Mouse (Mus musculus): Measurements from ENCODE around the gene Yeats2.

Gene Yeats2

GRCm38 (mm10) chr16:20191161-20191882 is 50.5 kb downstream of the Yeats2 start:
- DNase-seq (ENCODE audit: low spot score in 2 of 2) = no peak

DNA sequence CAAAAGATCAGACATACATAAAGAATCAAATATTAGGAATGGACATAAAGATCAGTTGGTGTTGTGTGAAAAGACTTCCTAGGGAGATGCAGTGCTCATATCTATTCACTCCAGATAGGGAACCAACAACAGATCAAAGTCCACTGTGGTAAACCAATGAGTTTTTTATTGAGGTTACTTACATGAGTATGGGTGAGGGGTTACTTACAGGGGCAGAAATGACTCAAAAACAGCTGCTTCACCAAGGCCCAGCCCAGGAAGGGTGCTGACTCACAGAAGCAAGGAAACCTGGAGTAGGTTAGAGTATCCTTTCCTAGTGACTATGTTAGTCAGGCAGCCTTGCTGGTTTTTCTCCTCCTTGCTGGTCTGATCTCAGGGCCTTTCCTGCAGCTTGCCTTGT is 51.2 kb downstream of the Yeats2 start:
- no peak for DNase-seq (ENCODE audit: low spot score in 2 of 2)

- no peak for DNase-seq (ENCODE audit: low spot score in 2 of 2)
Measured at GRCm38 (mm10) chr16:20195546-20195945, 54.7 kb downstream of the Yeats2 start.

DNA sequence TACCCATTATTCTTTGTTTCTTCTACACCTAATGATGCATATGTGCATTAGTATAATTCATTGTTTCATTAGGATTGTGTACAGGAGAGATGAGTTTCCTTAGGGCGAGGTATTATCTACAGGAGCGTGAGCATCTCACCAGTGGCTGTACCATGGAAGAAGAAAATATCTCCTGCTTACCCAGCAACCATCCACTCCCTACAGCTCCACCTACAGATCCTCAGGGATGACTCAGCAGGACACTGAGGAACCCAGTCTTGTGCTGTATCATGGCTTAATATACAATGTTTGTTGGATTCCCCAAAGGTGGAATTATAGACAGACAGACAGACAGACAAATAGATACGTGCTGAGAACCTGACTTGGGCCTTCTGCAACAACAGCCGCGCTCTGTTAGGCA is 56.1 kb downstream of the Yeats2 start:
- DNase-seq (ENCODE audit: low spot score in 2 of 2) = no peak

DNA sequence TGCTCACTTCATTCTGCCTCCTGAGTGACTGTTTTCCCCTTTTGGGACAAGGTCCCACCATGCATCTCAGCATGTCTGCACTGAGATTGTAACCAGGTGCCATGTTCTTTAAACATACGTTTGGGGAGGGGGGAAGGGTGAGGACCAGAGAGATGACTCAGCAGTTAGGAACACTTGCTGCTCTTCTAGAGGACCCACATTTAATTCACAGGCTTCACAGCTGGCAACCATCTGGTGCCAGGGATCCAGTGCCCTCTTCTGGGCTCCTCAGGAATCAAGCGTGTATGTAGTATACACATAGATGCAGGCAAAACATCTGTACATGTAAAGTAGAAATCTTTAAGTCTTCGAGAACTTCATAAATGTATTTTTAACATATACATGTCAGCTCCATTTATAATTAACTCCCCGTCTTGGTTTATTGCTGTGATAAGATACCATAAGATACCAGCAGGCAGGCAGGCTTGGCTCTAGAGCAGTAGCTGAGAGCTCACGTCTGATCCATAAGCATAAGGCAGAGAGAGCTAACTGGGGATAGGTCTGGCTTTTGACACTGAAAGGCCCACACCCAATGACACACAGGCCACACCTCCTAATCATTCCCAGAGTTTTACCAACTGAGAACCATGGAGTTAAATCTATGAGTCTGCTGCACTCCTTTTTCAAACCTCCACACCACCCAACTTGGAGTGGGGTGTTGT is 58.8 kb downstream of the Yeats2 start:
- DNase-seq (ENCODE audit: low spot score in 2 of 2) = no peak

- no peak for DNase-seq (ENCODE audit: low spot score in 2 of 2)
Measured at GRCm38 (mm10) chr16:20213591-20214226, 72.8 kb downstream of the Yeats2 start.

GRCm38 (mm10) chr16:20222726-20223125 is 81.9 kb downstream of the Yeats2 start:
- no peak for DNase-seq (ENCODE audit: low spot score in 2 of 2)

DNA sequence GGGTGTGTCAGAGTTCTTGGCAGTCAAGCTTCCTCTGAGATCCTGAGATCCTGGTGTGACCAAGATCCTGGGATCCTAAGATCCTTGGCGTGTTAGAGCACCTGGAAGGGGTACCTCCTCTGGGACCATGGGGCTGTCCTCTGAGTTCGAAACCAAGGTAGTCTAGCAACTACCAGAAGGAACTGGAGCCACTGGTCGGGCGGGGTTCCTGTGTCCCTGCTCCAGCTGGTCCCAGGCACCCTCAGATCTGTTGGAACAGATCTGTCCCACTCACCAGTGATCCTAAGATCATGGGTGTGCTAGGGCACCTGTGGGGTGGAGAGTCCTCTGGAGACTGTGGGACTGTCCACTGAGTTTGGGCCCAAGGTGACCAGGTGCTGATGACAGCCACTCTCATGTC is 85.8 kb downstream of the Yeats2 start:
- no peak for DNase-seq (ENCODE audit: low spot score in 2 of 2)

GRCm38 (mm10) chr16:20227504-20227903 is 86.6 kb downstream of the Yeats2 start:
- no peak for DNase-seq (ENCODE audit: low spot score in 2 of 2)

DNA sequence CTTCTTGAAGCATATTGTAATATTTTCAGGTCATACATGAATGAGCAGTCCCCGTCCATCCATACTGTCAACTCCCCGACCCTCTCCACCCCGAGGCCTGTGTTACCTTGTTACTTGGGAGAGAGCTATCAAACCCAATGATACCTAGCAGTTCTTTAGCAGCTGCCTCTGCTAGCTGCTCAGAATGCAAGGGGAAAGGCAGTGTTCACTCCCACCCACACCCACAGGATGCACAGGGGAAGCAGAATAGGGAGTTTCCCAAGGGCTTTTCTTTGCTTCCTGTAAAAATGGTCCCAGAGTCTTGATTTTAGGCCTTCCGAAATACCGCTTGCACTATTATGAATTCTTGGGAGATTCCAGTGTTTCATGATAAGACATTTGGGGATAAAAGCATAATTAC is 87.3 kb downstream of the Yeats2 start:
- no peak for DNase-seq (ENCODE audit: low spot score in 2 of 2)

GRCm38 (mm10) chr16:20234406-20234805 is 93.5 kb downstream of the Yeats2 start:
- no peak for DNase-seq (ENCODE audit: low spot score in 2 of 2)

DNA sequence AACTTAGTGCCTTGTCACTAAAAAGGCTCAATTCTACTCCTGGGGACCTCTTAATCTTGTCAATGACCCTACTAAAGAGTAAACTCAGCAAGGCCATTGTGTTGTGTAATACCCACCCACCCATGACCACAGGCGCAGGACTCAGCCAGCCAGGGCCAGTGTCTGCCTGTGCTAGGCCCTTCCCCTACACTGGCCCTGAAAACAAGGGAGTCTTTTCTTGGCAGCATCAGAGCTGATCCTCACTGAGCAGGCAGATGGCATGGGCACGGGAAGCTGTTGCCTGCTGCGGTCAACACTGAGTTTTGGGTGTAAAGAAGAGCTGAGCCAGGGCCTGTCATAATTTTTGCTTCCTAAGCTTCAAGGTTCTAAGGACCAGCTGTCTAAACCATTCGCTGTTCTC is 96.6 kb downstream of the Yeats2 start:
- DNase-seq (ENCODE audit: low spot score in 2 of 2) = no peak

DNA sequence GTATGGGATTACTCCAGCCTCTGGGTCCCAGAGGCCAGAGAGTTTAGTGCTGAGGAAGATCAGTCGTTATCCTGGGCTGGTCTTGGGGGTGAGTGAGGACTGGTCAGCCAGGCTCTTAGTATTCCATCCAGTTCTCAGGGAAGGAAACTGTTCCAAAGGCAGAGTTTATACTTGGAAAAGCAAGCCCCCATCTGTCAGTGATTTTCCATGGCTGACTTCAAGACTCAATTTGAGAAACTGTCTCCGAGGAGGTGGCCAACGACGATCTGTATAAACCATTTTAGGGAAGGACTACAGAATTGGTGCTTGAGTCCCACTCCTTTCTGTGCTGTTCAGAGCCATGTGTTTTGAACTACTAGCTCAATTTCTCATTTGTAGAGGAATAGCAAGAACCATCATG is 97.8 kb downstream of the Yeats2 start:
- DNase-seq (ENCODE audit: low spot score in 2 of 2) = no peak

DNA sequence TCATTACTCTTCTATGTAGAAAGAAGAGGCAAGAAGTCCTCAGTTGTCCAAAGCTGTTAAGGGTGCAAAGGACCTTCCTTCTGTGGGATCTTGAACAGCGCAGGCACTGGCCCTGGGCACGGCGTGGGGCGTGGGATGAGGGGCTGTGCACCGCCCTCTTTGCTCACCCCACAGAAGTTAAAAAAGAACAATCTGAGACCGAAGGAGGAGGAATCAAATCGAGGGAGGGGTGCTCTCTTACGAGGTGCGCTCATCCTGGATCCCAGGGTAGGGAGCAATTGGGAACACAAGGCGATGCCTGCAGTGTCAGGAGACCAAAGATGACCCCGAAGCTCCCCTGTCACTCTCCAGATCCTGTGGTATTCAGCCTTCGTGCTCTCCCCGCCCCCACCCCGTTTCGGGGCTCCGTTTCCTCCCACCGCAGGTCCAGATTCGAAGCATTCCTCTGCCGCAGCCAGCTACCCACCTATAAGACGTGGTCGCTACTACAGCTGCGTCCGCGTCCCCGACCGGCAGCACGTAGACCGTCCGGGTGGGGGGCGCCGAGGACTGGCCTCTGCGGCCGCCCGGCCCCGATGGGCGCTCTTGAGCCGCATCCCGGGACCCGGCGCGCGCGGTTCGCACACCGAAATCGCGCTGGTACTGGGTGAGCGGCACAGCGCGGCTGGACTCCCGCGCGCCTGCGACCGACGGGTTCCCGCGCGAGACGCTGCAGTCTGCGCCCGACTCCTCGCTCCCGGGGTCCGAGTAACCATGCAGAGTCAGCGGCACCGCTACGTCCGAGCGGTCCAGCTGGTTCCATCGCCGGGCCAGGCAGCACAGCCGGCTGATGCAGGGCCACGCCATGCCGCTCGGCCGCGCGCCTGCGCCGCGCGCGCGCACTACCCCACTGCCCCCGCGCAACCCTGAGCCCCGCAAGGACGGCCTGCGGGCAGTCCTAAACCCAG is 99.9 kb downstream of the Yeats2 start, which contains the start of gene Map6d1:
Map6d1 (minus strand) TSS at position 891 of the 947 bp plus-strand sequence.
- peak in 1 of 2 experiments; percentile 44 for DNase-seq (ENCODE audit: low spot score in 2 of 2)

DNA sequence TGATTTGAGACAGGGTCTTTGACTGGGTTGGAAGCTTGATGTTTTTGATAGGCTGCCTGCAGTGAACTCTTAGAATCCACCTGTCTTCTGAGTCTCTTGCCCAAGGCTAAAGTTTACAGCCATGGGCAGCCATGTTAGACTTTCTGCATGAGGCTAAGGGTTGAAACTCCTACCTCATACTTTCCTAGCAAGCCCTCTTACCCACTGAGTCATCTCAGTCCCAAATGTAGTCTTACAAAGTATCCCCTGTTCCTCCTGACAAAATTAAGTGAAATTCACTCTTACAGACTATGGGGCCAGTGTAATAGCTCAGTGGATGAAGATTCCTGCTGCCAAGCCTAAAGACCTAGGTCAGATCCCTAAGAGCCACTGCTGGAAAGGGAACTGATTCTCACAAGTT is 106.2 kb downstream of the Yeats2 start:
- DNase-seq (ENCODE audit: low spot score in 2 of 2) = no peak

GRCm38 (mm10) chr16:20248442-20249174 is 107.7 kb downstream of the Yeats2 start:
- peak in 1 of 2 experiments; percentile 4 for DNase-seq (ENCODE audit: low spot score in 2 of 2)

- no peak for DNase-seq (ENCODE audit: low spot score in 2 of 2)
Measured at GRCm38 (mm10) chr16:20257926-20258325, 117.1 kb downstream of the Yeats2 start.

GRCm38 (mm10) chr16:20265089-20265488 is 124.2 kb downstream of the Yeats2 start:
- DNase-seq (ENCODE audit: low spot score in 2 of 2) = no peak

DNA sequence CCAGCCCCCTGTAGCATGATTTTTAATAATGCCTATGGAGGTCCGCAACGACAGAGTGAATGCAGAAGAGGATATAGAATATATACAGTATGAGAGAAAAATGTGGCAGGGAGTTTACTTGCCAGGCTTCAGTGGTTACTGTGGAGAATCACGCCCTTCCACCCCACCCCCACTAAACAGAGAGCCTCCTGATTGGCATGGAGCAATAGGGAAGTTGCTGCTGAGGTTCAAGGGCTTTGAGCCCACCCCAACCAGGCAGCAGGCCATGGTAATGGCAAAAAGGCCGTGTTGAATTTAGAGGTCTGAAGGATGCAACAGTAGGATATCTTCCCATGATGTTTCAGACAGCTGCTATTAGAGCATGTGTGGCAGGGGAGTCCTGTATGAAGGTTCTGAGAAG is 130.5 kb downstream of the Yeats2 start:
- no peak for DNase-seq (ENCODE audit: low spot score in 2 of 2)

DNA sequence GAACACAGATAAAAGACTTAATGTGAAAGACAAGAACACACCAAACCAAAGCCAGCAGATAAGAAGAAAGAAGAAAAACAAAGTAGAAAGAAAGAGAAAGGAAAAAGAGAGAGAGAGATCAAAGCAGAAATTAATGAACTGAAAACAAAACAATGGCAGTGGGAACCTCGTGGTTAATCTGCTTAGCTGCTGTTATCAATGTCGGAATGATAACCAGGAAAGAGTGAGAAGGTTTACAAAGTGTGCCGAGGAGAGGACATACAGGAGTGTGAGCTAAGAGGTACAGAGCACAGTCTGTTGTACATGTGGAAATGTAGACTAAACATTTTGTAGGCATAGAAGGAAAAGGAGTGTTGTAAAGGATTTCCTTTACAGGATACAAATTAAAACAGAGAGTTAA is 132.1 kb downstream of the Yeats2 start:
- DNase-seq (ENCODE audit: low spot score in 2 of 2) = no peak

DNA sequence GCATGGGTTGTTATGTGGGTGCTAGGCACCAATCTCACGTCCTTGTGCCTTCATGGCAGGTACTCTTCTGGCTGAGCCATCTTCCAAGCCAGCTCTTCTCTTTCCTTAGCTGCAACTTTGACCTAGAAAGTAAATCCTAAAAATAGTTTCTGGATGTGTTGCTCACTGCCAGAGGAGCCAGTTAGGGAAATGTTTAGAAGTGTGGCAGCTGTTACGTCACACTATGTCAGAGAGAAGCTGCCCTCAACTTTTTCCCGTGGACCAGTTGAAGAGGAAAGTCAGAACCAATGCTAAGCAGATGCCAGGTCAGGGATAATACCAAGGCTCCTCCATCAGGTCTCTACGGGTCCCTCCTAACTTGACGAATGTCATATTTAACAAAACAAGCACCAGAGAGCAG is 138.5 kb downstream of the Yeats2 start:
- no peak for DNase-seq (ENCODE audit: low spot score in 2 of 2)
